Mouse (Mus musculus) olfactory bulb, adult 2 months (tissue): ENCODE measurements around the gene C1ra.
"Not testable (repeated sequence)": the region's sequence is repeated elsewhere in the genome, so short reads cannot be mapped to it uniquely, and the experiment has no call there.

Experiments
- CTCF ChIP-seq: fragments of 200-500 bp; IDR thresholded peaks from 2 replicates; pipeline ENCODE4 v1.5.1; 2012; ENCODE audit warnings: low read depth, mild to moderate bottlenecking, low read length, moderate library complexity; ENCODE audit not compliant: insufficient read depth
- POLR2A ChIP-seq: fragments of 200-500 bp; IDR thresholded peaks from 2 replicates; pipeline ENCODE4 v1.6.1; 2012; ENCODE audit warnings: mild to moderate bottlenecking, low read depth, low read length, moderate library complexity; ENCODE audit not compliant: insufficient read depth

DNA sequence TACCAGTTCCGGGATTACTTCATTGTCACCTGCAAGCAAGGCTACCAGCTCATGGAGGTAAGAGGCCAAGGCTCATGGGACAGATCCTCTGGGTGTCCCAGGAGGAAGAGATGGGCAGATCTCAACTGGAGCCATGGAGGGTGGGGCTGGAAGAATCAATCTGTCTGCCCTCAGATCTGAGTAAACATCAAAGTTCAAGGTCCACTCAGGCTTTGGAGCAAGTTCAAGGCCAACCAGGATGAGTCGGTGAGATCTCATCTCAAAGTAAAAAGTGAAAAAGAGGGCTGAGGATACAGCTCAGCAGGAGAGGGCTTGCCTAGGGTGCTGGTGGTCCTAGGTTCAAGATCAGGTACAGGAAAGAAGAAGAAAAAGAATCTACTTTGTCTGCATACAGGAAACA, 49.4 kb downstream of the C1ra start:
- TF ChIP-seq POLR2A, CTCF: not testable (repeated sequence)
